Mouse (Mus musculus) limb, embryonic 15.5 days (tissue): Measurements from ENCODE around the gene Gas2l1. TPM values are rescaled to one million over a fixed set of nuclear protein-coding genes. Genes with fewer than 3 reads are reported as not detected.

Source experiments
- ATAC-seq: fragments of 200-750 bp; cut with Nextera tagmentation; 2 replicates; pipeline ENCODE4 v1.8.0; 2017; ENCODE audit warnings: low read depth, moderate TSS enrichment; ENCODE audit not compliant: insufficient number of reproducible peaks, low FRiP score, low TSS enrichment
- H3K27ac ChIP-seq: fragments of 300-500 bp; sonication (generic); 2 replicates; pipeline ENCODE4 v1.5.1; 2015; ENCODE audit warnings: moderate library complexity, mild to moderate bottlenecking, inconsistent platforms
- H3K27me3 ChIP-seq: fragments of 300-500 bp; sonication (generic); 2 replicates; pipeline ENCODE4 v1.6.1; 2015; ENCODE audit warnings: inconsistent platforms
- H3K36me3 ChIP-seq: fragments of 300-500 bp; sonication (generic); 2 replicates; pipeline ENCODE4 v1.6.1; 2015; ENCODE audit warnings: inconsistent platforms
- H3K4me1 ChIP-seq: fragments of 300-500 bp; sonication (generic); 2 replicates; pipeline ENCODE4 v1.6.1; 2015; ENCODE audit warnings: inconsistent platforms
- H3K4me2 ChIP-seq: fragments of 300-500 bp; sonication (generic); 2 replicates; pipeline ENCODE4 v1.6.1; 2015; ENCODE audit warnings: mild to moderate bottlenecking, inconsistent platforms
- H3K4me3 ChIP-seq: fragments of 300-500 bp; sonication (generic); 2 replicates; pipeline ENCODE4 v1.5.1; 2015; ENCODE audit warnings: mild to moderate bottlenecking, inconsistent platforms
- H3K9ac ChIP-seq: fragments of 300-500 bp; sonication (generic); 2 replicates; pipeline ENCODE4 v1.6.1; 2015; ENCODE audit warnings: inconsistent platforms
- H3K9me3 ChIP-seq: fragments of 300-500 bp; sonication (generic); 2 replicates; pipeline ENCODE4 v1.6.1; 2016; ENCODE audit warnings: inconsistent platforms
- WGBS: fragments of 180-500 bp; shearing (Covaris S2); methylation state at CpG from one replicate; pipeline ENCODE4 v1.1.7; 2015; 5-methylcytosine and 5-hydroxymethylcytosine counted together
- polyA plus RNA-seq: library from polyadenylated mRNA; unstranded; fragments of >200 nt; fragmentation: Nextera tagmentation; extraction: Ambion mirVana; gene quantifications from 2 replicates; pipeline ENCODE4 v1.2.1, GENCODE M21; 2015

Gas2l1 gene
- polyA plus RNA-seq, 1 experiment from 2014 or later: 32.3 TPM

DNA sequence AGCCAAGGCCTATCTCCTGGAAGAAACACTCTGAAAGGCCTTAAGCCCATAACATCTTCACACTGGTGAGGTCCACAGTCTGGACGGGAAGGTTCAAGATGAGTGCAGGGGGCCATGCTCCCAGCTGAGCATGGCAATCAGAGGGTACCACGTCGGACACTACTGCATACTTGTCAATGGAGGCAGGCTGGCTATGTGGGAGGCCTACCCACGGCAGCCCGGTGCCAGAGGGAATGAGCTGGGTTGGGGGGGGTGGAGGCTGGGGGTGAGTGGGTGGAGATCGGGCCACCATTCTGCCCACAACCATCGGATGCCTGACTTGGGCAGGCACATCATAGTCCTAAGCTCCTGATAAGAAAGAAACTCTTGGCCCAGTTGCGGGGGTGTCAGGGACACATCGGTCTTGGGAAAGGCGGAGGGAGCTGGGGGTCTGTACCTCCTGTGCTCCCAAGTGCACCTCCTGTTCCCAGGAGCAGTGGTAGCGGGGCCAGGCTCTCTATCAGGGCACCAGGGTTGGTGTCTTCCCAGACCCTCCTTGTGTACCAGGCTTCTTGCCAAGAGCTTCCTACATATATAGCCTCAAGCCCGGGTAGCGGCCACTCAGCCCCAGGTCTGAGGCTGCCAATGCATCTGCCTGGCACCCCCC, 2.1 kb downstream of the Gas2l1 start:
- Histone ChIP-seq H3K4me3 (peak overlapping the region; percentile 40; the same call in 1 of the 2 replicates), H3K9ac (no peak overlapping the region), H3K4me2 (no peak overlapping the region; the same call in 1 of the 2 replicates), H3K27me3 (peaks cover 58% of the 10 kb centered on the region), H3K4me1 (peaks cover 65% of the 10 kb centered on the region), H3K9me3 (no peaks in the 10 kb centered on the region), H3K27ac (no peak overlapping the region), H3K36me3 (peaks cover 9% of the 10 kb centered on the region)
- 67% methylated on average over 13 of the region's 13 CpGs for WGBS
- ATAC-seq: no peak

- H3K4me1 ChIP-seq: peaks cover 71% of the 10 kb centered on the region
- no peak overlapping the region for H3K9ac ChIP-seq
- peak overlapping the region; percentile 40 for H3K4me3 ChIP-seq
- H3K27ac ChIP-seq: no peak overlapping the region
- peak overlapping the region; percentile 78 for H3K4me2 ChIP-seq
- H3K36me3 ChIP-seq: peaks cover 6% of the 10 kb centered on the region
- no peaks in the 10 kb centered on the region for H3K9me3 ChIP-seq
- peaks cover 65% of the 10 kb centered on the region for H3K27me3 ChIP-seq
- WGBS: 22% methylated on average over 13 of the region's 13 CpGs
- no peak for ATAC-seq
These were observed 2.8 kb downstream of the Gas2l1 start for GRCm38 (mm10) chr11:5062326-5062725.

DNA sequence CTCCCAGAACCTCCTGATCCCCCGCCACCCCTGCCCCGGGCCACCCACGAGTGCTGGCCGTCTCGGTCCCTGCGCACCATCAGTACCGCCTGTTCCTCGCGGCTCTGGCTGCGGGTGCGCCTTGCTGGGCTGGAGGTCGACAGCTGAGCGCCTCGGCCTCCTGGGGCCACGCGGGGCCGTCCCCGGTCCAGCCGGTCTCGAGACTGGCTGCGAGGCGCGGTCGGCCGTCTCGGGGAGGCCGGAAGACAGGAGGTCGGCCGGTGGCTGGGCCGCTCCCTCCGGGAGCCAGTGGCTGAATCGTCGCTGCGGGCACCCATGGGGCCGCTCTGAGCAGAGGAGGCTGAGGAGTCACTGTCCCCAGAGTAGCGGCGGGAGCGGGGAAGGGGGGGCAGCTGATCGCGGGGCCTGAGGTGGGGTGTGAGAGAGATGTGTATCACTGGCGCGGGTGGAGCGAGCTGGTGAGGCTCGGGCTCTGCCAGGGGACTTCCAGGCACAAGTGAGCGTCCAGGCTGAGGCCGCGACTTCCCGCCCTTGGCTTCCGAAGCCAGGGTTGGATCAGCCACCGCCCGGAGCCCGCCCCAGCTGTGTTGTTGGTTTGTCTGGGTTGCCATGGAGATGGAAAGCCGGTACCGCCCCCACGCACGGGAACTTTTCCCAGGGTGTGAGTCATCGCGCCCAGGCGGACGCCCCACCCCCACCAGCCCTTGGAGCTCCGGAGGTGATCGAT, 3.6 kb downstream of the Gas2l1 start:
- peak; percentile 43 for ATAC-seq

DNA sequence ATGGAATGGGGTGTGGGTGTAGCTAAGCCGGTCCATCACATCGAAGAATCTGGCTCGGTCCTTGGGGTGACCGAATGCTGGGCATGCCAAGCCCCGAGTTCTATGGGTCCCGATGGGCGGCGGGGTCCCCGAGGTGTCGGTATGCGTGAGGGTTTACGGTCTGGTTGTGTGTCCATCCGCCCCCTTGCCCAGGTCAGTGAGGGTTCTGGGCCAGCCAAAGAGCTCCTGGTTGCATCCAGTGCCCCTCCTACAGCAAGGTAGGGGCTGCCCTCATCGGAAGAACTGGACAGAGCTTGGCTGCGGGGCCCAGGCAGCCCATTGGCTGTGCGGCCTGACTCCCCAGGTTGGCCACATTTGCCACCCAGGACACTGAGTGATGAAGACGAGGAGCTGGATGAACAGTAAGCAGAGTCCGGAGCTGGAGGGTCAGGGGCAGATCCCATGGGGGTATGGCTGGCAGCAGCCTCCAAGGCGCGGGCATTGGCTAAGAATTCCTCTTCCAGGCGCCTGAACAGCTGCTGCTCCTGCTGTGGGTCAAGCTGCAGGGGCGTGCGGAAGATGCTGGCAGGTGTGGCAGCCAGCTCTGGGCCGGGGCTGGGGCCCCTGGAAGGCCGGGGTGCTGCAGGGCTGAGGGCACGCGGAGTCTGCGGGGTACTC, 4.2 kb downstream of the Gas2l1 start:
- ATAC-seq: no peak
- H3K9ac ChIP-seq: no peak overlapping the region; the same call in 1 of the 2 replicates
- whole genome bisulfite sequencing: 55% methylated on average over 28 of the region's 28 CpGs

More for the DNA sequence above, 3.6 kb downstream of the Gas2l1 start:
- Histone ChIP-seq H3K9ac (peak overlapping the region; percentile 35), H3K4me1 (peaks cover 77% of the 10 kb centered on the region), H3K4me3 (peak overlapping the region; percentile 40), H3K27me3 (peaks cover 72% of the 10 kb centered on the region), H3K4me2 (peak overlapping the region; percentile 78), H3K9me3 (no peaks in the 10 kb centered on the region), H3K36me3 (peaks cover 6% of the 10 kb centered on the region), H3K27ac (no peak overlapping the region)
- WGBS: 3% methylated on average over 61 of the region's 62 CpGs

DNA sequence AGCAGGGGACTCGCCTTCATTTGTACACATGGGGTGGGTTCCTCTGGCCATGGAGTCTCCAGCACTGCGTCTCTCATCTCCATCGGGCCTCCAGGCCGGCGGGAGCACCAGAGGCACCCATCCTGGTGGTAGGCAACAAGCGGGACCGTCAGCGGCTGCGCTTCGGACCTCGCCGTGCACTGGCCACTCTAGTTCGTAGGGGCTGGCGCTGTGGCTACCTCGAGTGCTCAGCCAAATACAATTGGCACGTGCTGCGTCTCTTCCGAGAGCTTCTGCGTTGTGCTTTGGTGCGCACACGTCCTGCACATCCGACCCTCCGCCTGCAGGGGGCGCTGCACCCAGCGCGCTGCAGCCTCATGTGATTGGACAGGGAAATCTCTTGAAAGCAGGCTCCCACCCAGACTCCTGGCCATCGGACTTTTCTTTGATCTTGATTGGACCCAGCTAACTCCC, 5.4 kb downstream of the Gas2l1 start:
- no peak overlapping the region for H3K9ac ChIP-seq
- no peaks in the 10 kb centered on the region for H3K9me3 ChIP-seq
- H3K36me3 ChIP-seq: peaks cover 6% of the 10 kb centered on the region
- no peak overlapping the region for H3K4me2 ChIP-seq
- H3K4me3 ChIP-seq: peak overlapping the region; percentile 51; the same call in 1 of the 2 replicates
- peaks cover 90% of the 10 kb centered on the region for H3K27me3 ChIP-seq
- no peak for ATAC-seq
- H3K4me1 ChIP-seq: peaks cover 77% of the 10 kb centered on the region
- H3K27ac ChIP-seq: no peak overlapping the region
- 15% methylated on average over 27 of the region's 27 CpGs for WGBS

More for the DNA sequence above, 4.2 kb downstream of the Gas2l1 start:
- Histone ChIP-seq H3K4me3 (peak overlapping the region; percentile 40), H3K9me3 (no peaks in the 10 kb centered on the region), H3K27me3 (peaks cover 79% of the 10 kb centered on the region), H3K36me3 (peaks cover 6% of the 10 kb centered on the region), H3K4me2 (peak overlapping the region; percentile 78), H3K27ac (no peak overlapping the region), H3K4me1 (peaks cover 80% of the 10 kb centered on the region)

DNA sequence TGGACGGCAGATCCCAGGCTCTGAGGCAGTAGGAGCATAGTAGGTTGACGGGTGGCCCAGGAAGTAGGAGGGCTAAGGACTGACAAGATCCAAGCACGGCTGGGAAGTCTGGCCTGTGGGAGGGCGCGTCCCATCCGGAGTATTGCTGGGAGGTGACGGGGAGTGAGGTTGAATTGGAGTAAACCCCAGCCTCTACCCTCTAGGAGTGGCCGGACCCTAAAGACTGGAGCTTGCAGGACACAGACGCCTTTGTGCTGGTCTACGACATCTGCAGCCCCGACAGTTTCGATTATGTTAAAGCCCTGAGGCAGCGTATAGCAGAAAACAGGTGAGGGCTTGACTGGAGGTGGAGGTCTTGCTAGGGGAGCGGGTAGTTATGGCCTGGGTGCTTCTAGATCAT, 5.9 kb downstream of the Gas2l1 start:
- Histone ChIP-seq H3K27ac (no peak overlapping the region), H3K4me2 (0 out of 2 replicates have a peak overlapping the region, but pooled peaks have one; percentile 24), H3K9me3 (no peaks in the 10 kb centered on the region), H3K27me3 (peaks cover 90% of the 10 kb centered on the region), H3K4me1 (peaks cover 72% of the 10 kb centered on the region), H3K4me3 (peak overlapping the region; percentile 51; the same call in 1 of the 2 replicates), H3K9ac (no peak overlapping the region), H3K36me3 (peaks cover 6% of the 10 kb centered on the region)
- 13% methylated on average over 14 of the region's 14 CpGs for WGBS
- ATAC-seq: no peak

DNA sequence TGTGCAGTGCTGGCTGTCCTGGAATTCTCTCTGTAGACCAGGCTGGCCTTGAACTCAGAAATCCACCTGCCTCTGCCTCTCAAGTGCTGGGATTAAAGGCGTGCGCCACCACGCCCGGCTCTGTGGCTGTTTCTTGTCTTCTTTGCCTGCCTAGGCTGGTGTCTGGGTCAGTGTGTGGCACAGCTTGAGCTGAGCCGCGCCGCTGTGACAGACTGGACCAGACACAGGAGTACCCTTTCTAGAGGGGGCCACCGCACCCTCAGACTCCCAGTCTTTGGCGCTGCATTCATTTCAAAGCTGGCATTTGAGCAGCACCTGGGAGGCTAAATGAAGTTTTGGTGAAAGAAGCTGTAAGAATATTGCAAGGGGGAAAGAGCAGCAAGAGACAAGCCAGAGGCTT, 6.3 kb downstream of the Gas2l1 start:
- peaks cover 86% of the 10 kb centered on the region for H3K27me3 ChIP-seq
- WGBS: 31% methylated on average over 9 of the region's 9 CpGs
- no peaks in the 10 kb centered on the region for H3K9me3 ChIP-seq
- H3K4me3 ChIP-seq: peak overlapping the region; percentile 51
- H3K4me1 ChIP-seq: peaks cover 67% of the 10 kb centered on the region
- H3K36me3 ChIP-seq: peaks cover 6% of the 10 kb centered on the region
- 0 out of 2 replicates have a peak overlapping the region, but pooled peaks have one; percentile 24 for H3K4me2 ChIP-seq
- no peak overlapping the region for H3K27ac ChIP-seq
- no peak for ATAC-seq
- no peak overlapping the region for H3K9ac ChIP-seq

DNA sequence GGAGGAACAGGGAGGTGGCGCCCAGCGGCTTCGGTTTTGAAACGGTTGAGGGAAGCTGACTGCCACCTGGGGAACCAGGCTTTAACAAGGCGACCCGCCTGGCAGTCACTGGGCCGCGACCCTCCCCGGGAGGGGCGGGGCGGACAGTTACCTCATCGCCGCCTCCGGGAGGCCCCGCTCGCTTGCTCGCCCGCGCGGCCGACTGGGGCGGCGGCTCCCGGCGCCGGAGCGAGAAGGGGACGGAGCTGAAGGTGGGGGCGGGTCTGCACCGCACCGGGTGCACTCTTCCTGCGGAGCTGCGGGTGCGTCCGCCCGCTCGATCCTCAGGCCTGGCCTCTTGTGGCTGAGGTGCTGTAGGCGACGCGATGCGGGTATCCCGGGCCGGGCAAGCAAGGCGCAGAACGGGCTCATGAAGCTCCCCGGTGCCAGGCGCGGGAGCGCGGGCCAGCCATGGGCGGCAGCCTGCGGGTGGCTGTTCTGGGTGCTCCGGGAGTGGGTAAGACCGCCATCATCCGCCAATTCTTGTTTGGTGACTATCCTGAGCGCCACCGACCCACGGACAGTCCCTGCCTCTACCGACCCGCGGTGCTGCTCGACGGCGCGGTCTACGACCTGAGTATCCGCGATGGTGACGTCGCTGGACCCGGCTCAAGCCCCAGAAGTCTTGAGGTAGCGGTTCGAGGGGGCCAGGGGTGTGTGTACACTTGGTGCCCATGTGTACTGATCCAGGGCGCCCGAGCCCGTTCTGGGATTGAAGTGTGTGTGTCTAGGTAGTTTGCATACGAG, 7.1 kb downstream of the Gas2l1 start, which contains the start of gene Rasl10a:
Gene Rasl10a (plus strand): TSS at position 273 of the 786 bp plus-strand sequence.
- no peak for ATAC-seq
- Histone ChIP-seq H3K4me3 (peak within 1 kb of the TSS; percentile 51), H3K4me2 (peak within 1 kb of the TSS; percentile 96), H3K9ac (peak within 1 kb of the TSS; percentile 39), H3K9me3 (no peaks in the 10 kb centered on the region), H3K27ac (no peak within 1 kb of the TSS), H3K27me3 (peaks cover 80% of the 10 kb centered on the region), H3K36me3 (peaks cover 6% of the 10 kb centered on the region), H3K4me1 (peaks cover 60% of the 10 kb centered on the region)
- 1% methylated on average over 77 of the region's 77 CpGs for WGBS

- no peak for ATAC-seq
- peaks cover 54% of the 10 kb centered on the region for H3K4me1 ChIP-seq
- 21% methylated on average over 8 of the region's 8 CpGs for WGBS
These were observed 7.6 kb downstream of the Gas2l1 start for GRCm38 (mm10) chr11:5057541-5057855.

DNA sequence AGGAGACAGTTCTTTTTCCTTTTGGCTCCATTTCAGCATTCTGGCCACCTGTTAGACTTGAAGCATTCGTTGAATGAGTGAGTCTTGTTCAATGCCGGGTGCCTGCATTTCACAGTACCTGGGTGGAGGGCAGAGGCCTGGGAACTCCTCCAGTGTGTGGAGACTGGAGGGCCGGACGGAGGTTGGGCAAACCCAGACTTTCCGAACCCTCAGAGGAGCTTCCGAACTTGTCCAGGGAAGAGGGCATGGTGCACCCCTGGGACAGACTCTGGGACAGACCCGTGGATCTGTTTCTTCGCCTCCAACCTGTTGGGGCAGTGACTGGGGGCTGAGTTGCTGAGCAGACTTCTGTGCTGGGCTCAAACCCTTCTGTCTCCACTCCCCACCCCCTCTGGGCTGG, 8.1 kb downstream of the Gas2l1 start:
- H3K36me3 ChIP-seq: peaks cover 6% of the 10 kb centered on the region
- WGBS: 55% methylated on average over 8 of the region's 8 CpGs
- no peak overlapping the region for H3K9ac ChIP-seq
- H3K9me3 ChIP-seq: no peaks in the 10 kb centered on the region
- no peak overlapping the region for H3K4me2 ChIP-seq
- H3K27ac ChIP-seq: no peak overlapping the region
- H3K4me3 ChIP-seq: no peak overlapping the region
- H3K4me1 ChIP-seq: peaks cover 50% of the 10 kb centered on the region
- H3K27me3 ChIP-seq: peaks cover 71% of the 10 kb centered on the region
- no peak for ATAC-seq

More at GRCm38 (mm10) chr11:5057541-5057855, 7.6 kb downstream of the Gas2l1 start:
- H3K4me3 ChIP-seq: peak overlapping the region; percentile 51
- H3K27ac ChIP-seq: no peak overlapping the region
- no peaks in the 10 kb centered on the region for H3K9me3 ChIP-seq
- H3K36me3 ChIP-seq: peaks cover 6% of the 10 kb centered on the region
- peaks cover 75% of the 10 kb centered on the region for H3K27me3 ChIP-seq
- H3K4me2 ChIP-seq: peak overlapping the region; percentile 96
- no peak overlapping the region; the same call in 1 of the 2 replicates for H3K9ac ChIP-seq
